ENCODE assay signal across 8 mouse cellular contexts in the genomic region with DNA sequence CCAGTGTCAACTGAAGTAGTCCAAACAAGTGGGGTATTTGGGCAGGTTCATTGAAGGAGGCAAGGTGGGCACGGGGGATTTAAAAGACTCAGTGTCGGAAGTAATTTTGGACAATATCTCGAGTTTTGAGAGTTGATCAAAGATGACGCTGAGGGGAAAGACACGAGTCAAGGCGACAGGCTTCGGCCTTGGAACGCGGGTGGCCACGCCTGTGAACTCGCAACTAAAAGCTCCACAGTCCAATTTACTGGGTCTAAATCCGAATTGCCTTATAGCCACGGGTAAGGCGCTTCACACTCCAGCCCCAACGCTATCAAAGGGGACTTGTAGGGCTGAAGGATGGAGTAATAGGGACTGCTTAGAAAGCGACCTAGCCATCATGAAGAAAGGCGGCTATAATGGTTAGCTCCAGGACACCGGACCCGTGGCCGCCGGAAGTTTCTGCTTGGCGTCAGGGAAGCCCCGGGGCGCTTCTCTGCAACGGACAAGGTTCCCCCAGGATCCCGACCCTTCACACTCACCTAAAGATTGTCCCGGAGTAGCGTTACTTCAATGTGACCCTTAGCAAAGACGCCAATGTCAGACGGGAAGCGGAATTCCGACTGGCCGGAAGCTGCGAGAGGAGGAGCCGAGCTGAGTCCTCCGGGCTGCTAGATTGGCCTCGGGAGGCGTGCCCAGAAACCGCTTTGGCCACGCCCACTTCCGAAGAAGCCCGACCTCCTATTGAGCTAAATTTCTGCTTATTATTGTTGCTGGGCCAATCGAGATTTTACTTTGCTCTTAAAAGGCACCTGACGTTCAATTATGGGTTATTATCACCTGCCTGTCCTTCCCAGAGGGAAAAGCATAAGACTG. TPM values are rescaled to one million over a fixed set of nuclear protein-coding genes. Genes with fewer than 3 reads are reported as not detected.
DNase-seq lines count a peak whose midpoint lies in the region; ATAC-seq lines count a peak whose summit lies in the region.

A gene (minus strand): TSS at position 622 of the 855 bp plus-strand sequence.

- ATAC-seq in embryonic facial prominence, embryonic 13.5 days (ENCODE audit: insufficient number of reproducible peaks, insufficient read depth, low FRiP score, low TSS enrichment, low read depth) = peak; percentile 84
- peak; percentile 92 for ATAC-seq in limb, embryonic 13.5 days (ENCODE audit: low FRiP score, low read depth)
- peak; percentile 93 for ATAC-seq in midbrain, embryonic 16.5 days

- DNase-seq in 3T3-L1 (ENCODE audit: low read depth, low spot score) = peak; percentile 84
- DNase-seq in adrenal gland, postnatal 36 days = peak; percentile 90
- DNase-seq in heart, adult 18-20 months = peak; percentile 91 to 94
- DNase-seq in kidney, adult 8-10 months = peak; percentile 89 to 90
- peak; percentile 77 to 92 for DNase-seq in spleen, postnatal 10 days (ENCODE audit: low spot score in 2 of 2)

- H3K4me1 ChIP-seq in embryonic facial prominence, embryonic 13.5 days = peaks cover 9% of the 10 kb centered on the region
- peaks cover 10% of the 10 kb centered on the region for H3K4me1 ChIP-seq in limb, embryonic 13.5 days
- H3K4me1 ChIP-seq in midbrain, embryonic 16.5 days (ENCODE audit: control insufficient read depth, insufficient read depth, low read length) = peaks cover 9% of the 10 kb centered on the region

- no peaks in the 10 kb centered on the region for H3K9me3 ChIP-seq in embryonic facial prominence, embryonic 13.5 days
- H3K9me3 ChIP-seq in limb, embryonic 13.5 days = no peaks in the 10 kb centered on the region
- H3K9me3 ChIP-seq in midbrain, embryonic 16.5 days (replicated peaks; ENCODE audit: control insufficient read depth, low read length, poor library complexity, severe bottlenecking) = no peaks in the 10 kb centered on the region

- peak within 1 kb of the TSS; percentile 83 for H3K4me3 ChIP-seq in embryonic facial prominence, embryonic 13.5 days
- H3K4me3 ChIP-seq in limb, embryonic 13.5 days = peak within 1 kb of the TSS; percentile 81
- peak within 1 kb of the TSS; percentile 69 for H3K4me3 ChIP-seq in midbrain, embryonic 16.5 days (ENCODE audit: low read depth, low read length)

- peaks cover 34% of the 10 kb centered on the region for H3K36me3 ChIP-seq in embryonic facial prominence, embryonic 13.5 days
- H3K36me3 ChIP-seq in limb, embryonic 13.5 days = peaks cover 32% of the 10 kb centered on the region
- H3K36me3 ChIP-seq in midbrain, embryonic 16.5 days (ENCODE audit: control insufficient read depth, insufficient read depth, low read length) = peaks cover 8% of the 10 kb centered on the region; the same call in 1 of the 2 replicates

- H3K9ac ChIP-seq in embryonic facial prominence, embryonic 13.5 days = peak within 1 kb of the TSS; percentile 91
- H3K9ac ChIP-seq in limb, embryonic 13.5 days = peak within 1 kb of the TSS; percentile 87
- peak within 1 kb of the TSS; percentile 72 for H3K9ac ChIP-seq in midbrain, embryonic 16.5 days (ENCODE audit: low read depth, low read length)

- H3K27me3 ChIP-seq in embryonic facial prominence, embryonic 13.5 days = peaks cover 14% of the 10 kb centered on the region
- H3K27me3 ChIP-seq in limb, embryonic 13.5 days = peaks cover 15% of the 10 kb centered on the region
- peaks cover 7% of the 10 kb centered on the region for H3K27me3 ChIP-seq in midbrain, embryonic 16.5 days (ENCODE audit: control insufficient read depth, insufficient read depth, low read depth, low read length)

- WGBS in embryonic facial prominence, embryonic 13.5 days = 2% methylated on average over 44 of the region's 44 CpGs
- WGBS in limb, embryonic 13.5 days = 2% methylated on average over 44 of the region's 44 CpGs
- 1% methylated on average over 44 of the region's 44 CpGs for WGBS in midbrain, embryonic 16.5 days

- H3K4me2 ChIP-seq in embryonic facial prominence, embryonic 13.5 days = peak within 1 kb of the TSS; percentile 91
- peak within 1 kb of the TSS; percentile 93 for H3K4me2 ChIP-seq in limb, embryonic 13.5 days (replicated peaks)
- H3K4me2 ChIP-seq in midbrain, embryonic 16.5 days (ENCODE audit: low read length) = peak within 1 kb of the TSS; percentile 96

- H3K27ac ChIP-seq in embryonic facial prominence, embryonic 13.5 days = peak within 1 kb of the TSS; percentile 48
- peak within 1 kb of the TSS; percentile 44; the same call in 1 of the 2 replicates for H3K27ac ChIP-seq in limb, embryonic 13.5 days
- H3K27ac ChIP-seq in midbrain, embryonic 16.5 days (ENCODE audit: low read length) = peak within 1 kb of the TSS; percentile 54

RNA-seq across cellular contexts. Expression of the gene that starts here (rescaled TPM):
- 1,000 to 10,000 TPM; 1,179 to 1,185 TPM for total RNA-seq in adrenal gland, postnatal 36 days (2021)
- 818 and 841 TPM in 2 replicates for polyA plus RNA-seq in embryonic facial prominence, embryonic 13.5 days (2015; fragmentation: Nextera tagmentation; extraction: Ambion mirVana)
- 1,000 to 10,000 TPM; 4,470 to 4,611 TPM for total RNA-seq in heart, adult 18-20 months (2021)
- polyA plus RNA-seq in limb, embryonic 13.5 days (2015; fragmentation: Nextera tagmentation; extraction: Ambion mirVana) = 766 and 797 TPM in 2 replicates
- 1,035 and 1,037 TPM in 2 replicates for polyA plus RNA-seq in midbrain, embryonic 16.5 days (2015; fragmentation: Nextera tagmentation; extraction: Ambion mirVana)

Comparison
In these comparisons a context has a peak if more than half of its experiments do, and no peak if none do; other contexts are left out.
1. Peak in every context shown above with its lines: DNase-seq, ATAC-seq, H3K4me3 ChIP-seq and H3K27ac ChIP-seq.